Mouse (Mus musculus) lung, adult 18-20 months (tissue): ENCODE data around the gene Fhit.

Source experiments
- DNase-seq, 2 experiments: peaks; one replicate each; pipeline ENCODE4 v3.0.0; 2022; ENCODE audit warnings: mixed read lengths in 2 of 2

Gene Fhit

DNA sequence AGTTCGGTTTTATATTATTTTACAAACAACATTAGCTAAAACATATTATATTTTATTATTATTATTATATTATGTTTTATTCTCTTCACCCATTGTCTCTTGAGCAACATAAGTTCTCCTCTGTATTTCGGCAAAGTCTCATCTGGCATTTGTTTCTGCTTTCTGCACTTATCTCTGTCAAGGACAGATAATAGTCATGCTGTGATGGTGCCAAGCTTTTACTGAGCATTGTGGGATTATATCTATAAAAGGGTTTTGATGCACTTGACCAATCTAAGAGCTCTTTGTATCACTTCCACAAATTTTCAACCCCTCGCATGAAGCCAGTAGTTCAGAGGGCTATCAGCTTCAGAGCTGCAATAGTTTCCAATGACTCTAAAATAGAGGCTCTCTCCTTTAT is 845.1 kb downstream of the Fhit start:
- no peak for DNase-seq

- no peak for DNase-seq
Observed at GRCm38 (mm10) chr14:10312190-10312589, 849.6 kb downstream of the Fhit start.

DNA sequence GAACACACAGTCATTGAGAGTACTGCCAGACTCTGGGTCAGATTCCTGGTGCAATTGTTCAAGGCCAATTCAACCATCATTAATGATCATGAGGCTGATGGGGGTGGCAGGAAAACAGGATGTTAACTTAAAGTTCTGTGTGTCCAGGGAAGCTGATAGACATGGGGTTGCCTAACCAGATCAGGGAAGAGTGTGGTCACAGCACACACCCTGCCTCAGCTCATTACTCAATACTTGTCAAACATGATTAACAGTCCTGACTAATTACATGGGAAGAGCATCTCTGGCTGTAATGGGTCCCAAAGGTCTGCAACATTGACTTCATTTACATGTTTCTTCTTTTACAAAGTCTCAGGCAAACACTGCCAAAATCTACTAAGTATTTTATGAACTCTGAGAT is 856.5 kb downstream of the Fhit start:
- DNase-seq, result no peak

GRCm38 (mm10) chr14:10301497-10301896 is 860.3 kb downstream of the Fhit start:
- no peak for DNase-seq

- no peak for DNase-seq
Observed at GRCm38 (mm10) chr14:10300914-10301313, 860.9 kb downstream of the Fhit start.

GRCm38 (mm10) chr14:10299030-10299429 is 862.8 kb downstream of the Fhit start:
- no peak for DNase-seq

- DNase-seq, result no peak
Observed at GRCm38 (mm10) chr14:10289043-10289442, 872.8 kb downstream of the Fhit start.

- DNase-seq, result no peak
Observed at GRCm38 (mm10) chr14:10286027-10286426, 875.8 kb downstream of the Fhit start.

DNA sequence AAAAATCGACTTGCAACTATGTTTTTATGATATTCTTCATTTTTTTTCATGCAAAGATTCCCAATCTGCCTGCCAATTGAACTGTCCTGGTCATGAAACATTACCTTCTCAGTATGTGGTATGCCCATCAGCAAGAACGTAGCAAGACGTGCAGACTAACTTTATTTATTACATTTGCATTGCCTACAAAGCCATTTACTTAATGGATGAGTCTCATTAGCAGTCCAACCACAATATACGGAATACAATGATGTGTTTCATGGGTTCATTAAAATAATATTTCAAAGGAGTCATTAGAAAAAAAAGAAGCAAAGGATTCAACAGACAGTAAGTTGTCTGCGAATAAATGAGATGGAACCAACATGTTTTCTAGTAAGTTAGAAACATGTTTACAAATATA is 933.1 kb downstream of the Fhit start:
- DNase-seq, result no peak

DNA sequence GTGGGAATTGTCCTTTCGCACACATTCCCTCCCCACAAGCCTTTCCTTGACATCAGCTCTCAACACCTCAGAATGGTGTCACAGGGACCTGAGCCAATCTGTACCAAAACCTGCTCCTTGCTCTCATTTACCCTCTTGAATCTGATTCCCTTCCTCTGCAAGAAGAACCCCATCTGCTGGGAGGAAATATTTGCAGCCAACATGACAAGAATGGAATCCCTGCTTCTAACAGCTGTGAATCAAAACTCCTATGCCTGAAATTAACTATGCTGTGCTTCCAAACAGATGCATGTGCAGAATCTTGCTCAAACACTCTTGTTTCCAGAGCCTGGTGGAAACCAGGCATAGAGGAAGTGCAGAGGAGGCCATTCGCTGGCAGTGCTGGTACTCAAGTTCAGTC is 940.0 kb downstream of the Fhit start:
- no peak for DNase-seq

GRCm38 (mm10) chr14:10213216-10213615 is 948.6 kb downstream of the Fhit start:
- DNase-seq, result no peak

GRCm38 (mm10) chr14:10211184-10211583 is 950.7 kb downstream of the Fhit start:
- DNase-seq, result no peak

DNA sequence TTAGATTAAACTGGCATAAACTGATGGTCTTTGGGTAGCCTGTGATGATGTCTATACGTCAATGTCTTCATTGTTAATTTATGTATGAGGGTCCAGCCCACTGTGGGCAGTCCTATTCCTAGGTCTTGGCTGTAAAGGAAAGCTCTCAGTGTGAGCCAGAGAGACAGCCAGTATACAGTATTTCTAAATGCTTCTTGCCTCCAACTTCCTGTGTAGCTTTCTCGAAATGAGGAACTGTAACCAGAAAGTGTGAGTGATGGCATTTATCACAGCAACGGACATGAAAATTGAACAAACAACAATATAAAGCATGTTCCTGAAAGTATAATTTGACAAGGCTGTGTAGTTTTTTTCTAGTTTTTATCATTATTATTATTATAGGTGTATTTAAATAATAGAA is 952.8 kb downstream of the Fhit start:
- DNase-seq, result no peak

DNA sequence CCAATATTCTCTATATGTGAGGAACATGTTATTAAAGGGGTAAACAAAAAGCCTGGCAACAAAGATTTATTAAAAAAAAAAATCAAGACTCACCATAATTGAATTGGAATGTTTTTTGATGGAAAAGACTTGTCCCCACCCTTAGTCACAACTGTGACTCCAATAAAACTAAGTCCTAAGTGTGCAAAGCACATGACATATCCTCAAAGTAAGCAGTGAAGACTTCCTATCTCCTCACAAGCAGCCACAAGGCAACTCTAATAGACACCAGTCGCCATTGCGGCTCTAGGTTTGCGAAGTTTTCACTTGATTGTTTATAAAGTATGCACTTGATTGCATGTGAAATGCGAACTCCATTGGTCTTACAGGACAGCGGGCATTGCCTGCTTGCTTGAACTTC is 956.1 kb downstream of the Fhit start:
- DNase-seq, result no peak

DNA sequence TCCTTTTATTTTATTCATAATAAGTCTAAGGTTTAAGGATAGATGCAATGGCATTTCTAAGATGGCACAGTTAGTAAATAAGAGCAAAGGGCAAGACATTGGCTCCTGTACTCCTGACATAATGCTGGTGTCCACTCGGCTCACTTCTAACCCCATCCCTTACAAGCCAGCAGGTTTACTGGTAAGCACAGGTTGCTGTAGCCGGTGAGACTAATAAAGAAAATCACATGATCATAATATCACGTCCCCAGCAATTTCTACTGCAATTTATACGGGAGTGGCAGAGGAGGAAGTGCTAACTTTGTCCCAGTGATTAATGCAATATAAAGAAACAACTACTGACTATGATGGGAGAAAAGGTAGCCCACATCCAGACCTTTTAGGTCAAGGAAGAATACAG is 956.5 kb downstream of the Fhit start:
- no peak for DNase-seq

DNA sequence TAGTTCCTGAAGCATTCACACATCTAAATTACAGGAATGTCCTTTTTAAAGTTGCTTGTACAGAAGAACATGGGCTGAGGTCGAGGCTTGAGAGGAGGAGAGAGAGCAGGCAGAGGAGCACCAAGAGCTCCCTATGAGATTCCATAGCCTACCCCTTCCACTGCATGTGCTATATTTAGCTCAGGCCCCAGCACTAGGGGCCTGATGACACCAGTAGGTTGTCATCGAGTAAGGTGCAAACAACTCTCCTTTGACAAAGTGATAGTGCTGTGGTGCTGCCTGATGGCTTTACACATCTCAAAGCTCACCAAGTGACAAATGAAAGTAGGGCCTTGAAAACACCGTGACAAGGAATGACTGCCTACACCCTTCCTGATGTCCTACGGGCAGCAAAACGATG is 967.7 kb downstream of the Fhit start:
- no peak for DNase-seq

DNA sequence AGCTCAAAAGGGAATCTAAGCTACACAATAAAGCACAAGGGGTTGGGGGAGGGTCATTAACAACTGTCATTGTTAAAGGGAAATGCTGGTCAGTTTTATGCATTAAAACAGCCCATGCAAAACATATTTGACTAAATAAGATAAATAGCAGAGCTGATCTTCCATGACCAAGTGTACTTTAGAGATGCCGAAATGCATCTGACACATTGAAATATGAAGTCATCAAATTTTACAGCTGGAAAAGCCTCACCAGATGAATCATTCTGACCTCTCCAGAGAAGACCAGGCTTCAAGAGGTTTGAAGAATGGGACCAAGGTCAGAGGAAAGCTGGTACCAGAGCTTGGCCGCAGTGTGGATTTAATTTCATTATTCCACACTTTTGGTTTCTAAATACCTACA is 990.1 kb downstream of the Fhit start:
- no peak for DNase-seq

DNA sequence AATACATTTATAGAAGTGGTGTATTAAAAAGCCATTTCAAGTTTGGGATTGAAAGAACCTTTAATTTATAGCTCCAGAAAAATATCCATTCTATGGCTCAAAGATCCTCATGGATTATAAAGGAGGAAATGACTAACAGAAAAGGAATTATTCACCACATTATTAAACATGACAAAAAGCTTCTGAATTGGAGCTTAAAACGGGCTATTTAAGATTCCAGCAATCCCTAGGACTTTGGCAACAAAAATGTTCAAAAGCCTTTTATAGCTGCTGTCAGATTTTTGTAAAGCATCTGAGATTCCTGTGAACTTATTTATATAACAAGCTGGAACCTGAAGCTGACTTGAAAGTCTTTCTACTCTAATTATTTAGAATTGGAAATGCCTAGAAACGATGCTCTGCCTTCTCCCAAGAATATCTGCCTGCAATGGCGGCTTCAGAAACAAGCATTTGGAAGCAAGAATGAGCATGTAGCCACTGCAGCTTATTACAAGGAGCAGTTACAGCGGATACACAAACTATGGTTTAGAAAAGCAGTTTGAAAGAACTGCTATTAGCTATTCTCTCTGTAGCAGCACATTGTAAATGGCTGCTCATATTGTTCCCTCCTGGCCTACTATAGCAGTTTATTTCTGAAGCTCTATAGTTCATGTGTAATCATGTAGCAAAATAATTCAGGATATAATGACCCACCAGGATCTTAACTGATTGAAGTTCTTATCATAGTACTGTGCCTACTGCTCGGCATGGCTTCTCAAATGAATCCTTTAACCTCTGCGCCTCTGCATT is 995.0 kb downstream of the Fhit start:
- no peak for DNase-seq

DNA sequence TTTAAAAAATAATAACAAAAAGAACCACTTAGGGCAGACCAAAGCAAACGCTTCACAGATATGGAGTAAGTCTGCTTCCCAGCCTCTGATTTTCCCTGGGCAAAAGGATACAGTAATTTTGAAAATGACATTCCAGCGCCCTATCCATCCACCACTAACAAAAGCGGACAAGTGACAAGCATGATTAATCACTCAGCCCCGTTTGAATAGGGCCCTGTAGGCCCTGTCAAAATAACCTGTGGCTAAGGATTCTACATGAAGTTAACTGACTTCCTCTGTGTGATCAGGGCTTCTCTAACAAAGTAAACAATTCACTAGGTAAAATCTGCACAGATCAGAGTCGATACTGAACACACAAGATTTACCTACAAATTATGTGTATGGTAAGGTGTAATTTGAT is 1012.0 kb downstream of the Fhit start:
- no peak for DNase-seq

GRCm38 (mm10) chr14:10139311-10139710 is 1022.5 kb downstream of the Fhit start:
- no peak for DNase-seq

DNA sequence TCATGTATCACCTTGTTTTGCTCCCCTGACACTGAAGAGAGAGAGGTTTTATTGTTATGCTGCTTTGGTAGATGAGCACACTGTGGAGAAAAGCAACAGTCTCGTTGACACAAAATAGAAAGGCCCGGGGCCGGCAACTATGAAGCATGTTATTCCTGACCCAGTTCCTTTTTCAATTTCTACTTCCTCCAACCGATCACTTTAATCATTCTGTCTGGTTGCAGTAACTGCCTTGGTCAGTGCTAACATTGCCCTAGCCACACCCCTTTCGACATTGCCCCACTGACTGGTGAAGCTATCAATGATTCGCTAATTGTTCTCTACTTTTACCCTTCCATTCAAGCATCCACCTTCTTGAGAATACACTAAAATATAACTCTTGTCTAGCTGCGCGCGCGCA is 1028.0 kb downstream of the Fhit start:
- DNase-seq, result no peak

DNA sequence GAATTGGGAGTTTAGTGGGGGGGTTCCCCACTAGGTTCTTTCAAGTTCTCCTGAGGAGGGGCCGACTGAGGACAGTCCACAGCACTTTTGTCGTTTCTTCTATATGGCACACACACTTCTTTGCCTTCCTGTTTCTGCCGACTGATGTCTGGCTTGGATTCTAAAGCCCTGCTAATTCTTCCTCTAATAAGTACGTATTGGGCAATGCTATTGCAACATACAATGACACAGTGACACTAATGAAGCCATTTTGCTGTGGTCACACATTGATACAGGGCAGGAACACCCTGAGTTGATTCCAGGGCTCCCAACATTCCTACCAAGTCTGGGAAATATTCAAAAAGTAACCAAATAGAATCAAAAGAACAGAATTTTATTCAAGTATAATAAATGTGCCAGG is 1032.2 kb downstream of the Fhit start:
- no peak for DNase-seq

GRCm38 (mm10) chr14:10129088-10129487 is 1032.7 kb downstream of the Fhit start:
- DNase-seq, result no peak

DNA sequence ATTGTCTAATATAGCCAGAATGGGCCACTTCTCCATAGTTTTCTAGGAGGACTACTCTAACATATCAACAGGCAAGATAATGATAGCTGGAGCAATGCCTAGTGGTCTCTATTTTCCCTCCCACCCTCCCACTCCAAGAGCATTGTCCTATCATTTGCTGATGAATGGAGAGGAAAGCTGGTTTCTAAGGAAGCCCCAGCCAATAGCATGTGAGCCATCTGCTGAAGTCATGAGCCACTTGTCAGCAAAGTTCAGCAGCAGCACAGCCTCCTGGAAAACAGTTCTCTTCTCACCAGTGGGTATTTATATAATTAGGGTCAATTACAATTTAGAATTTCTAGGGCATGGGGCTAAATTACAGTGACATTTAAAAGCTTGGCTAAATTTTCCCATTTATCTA is 1035.3 kb downstream of the Fhit start:
- DNase-seq, result no peak

DNA sequence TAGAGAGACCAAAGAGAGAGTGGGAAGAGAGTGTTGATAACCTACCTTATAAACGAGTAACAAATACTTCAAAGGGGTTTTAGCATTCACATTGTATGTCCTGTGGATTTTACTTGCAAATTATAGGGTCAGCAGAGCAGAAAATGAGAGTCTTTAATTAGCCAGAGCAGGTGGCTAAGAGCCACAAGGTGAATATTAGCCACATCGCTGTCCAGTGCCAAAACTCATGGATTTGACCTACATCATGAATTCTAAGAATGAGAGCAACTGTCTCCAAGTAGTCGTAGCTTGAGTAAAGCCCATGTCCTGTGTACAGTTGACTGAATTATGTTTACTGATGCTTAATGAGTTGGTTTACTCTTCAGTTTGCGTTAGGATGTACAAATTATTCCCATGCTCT is 1039.7 kb downstream of the Fhit start:
- DNase-seq, result no peak
